Mouse (Mus musculus): ENCODE data around the gene Adam12. TPM values are rescaled to one million over a fixed set of nuclear protein-coding genes. Genes with fewer than 3 reads are reported as not detected.

The Adam12 gene
- total and polyA plus RNA-seq, 3 experiments, result 0.57 to 0.80 (median 0.66) TPM

GRCm38 (mm10) chr7:133850735-133851134 lies 381.2 kb downstream of the Adam12 start:
- TF ChIP-seq CTCF (IDR thresholded peaks at IDR 0.05), result peak; percentile 51
- no peak for TF ChIP-seq EP300 (IDR thresholded peaks at IDR 0.05; ENCODE audit: insufficient read depth, low read depth, low read length)
- no peaks in the 10 kb centered on the region for H3K36me3 ChIP-seq (ENCODE audit: control insufficient read depth, insufficient read depth, low read length)
- intact Hi-C loops (cut with DNase I), result loop anchor here (10.0 kb wide), 1 partner anchor 1634 kb away; no protein-coding TSS in a partner anchor
- no peaks in the 10 kb centered on the region for H3K4me1 ChIP-seq (ENCODE audit: control insufficient read depth, insufficient read depth, low read length)
- H3K79me2 ChIP-seq (replicated peaks; ENCODE audit: control insufficient read depth, insufficient read depth, low read length), result no peaks in the 10 kb centered on the region
- no peak overlapping the region for H3K27ac ChIP-seq
- no peak overlapping the region for H3K9ac ChIP-seq (ENCODE audit: low read depth, low read length)
- H3K27me3 ChIP-seq (ENCODE audit: control insufficient read depth, insufficient read depth, low read length), result no peaks in the 10 kb centered on the region
- H3K4me3 ChIP-seq, result no peak overlapping the region
- DNase-seq, result no peak

- Histone ChIP-seq H3K27ac (no peak overlapping the region), H3K4me1 (ENCODE audit: control insufficient read depth, insufficient read depth, low read length) (no peaks in the 10 kb centered on the region), H3K27me3 (ENCODE audit: control insufficient read depth, insufficient read depth, low read length) (no peaks in the 10 kb centered on the region), H3K79me2 (replicated peaks; ENCODE audit: control insufficient read depth, insufficient read depth, low read length) (no peaks in the 10 kb centered on the region), H3K9ac (ENCODE audit: low read depth, low read length) (no peak overlapping the region), H3K36me3 (ENCODE audit: control insufficient read depth, insufficient read depth, low read length) (no peaks in the 10 kb centered on the region), H3K4me3 (no peak overlapping the region)
- WGBS, result 51% methylated on average over 2 of the region's 2 CpGs
- TF ChIP-seq POLR2A (IDR thresholded peaks at IDR 0.05; ENCODE audit: insufficient read depth, low read depth, low read length) (no peak), CTCF (IDR thresholded peaks at IDR 0.05) (no peak), EP300 (IDR thresholded peaks at IDR 0.05; ENCODE audit: insufficient read depth, low read depth, low read length) (no peak)
- intact Hi-C loops (cut with DNase I), result no loop called here
- no peak for DNase-seq
Observed at GRCm38 (mm10) chr7:133848180-133848579, 383.8 kb downstream of the Adam12 start.

GRCm38 (mm10) chr7:133847175-133847574 lies 384.8 kb downstream of the Adam12 start:
- Histone ChIP-seq H3K4me1 (ENCODE audit: control insufficient read depth, insufficient read depth, low read length) (no peaks in the 10 kb centered on the region), H3K36me3 (ENCODE audit: control insufficient read depth, insufficient read depth, low read length) (no peaks in the 10 kb centered on the region), H3K27me3 (ENCODE audit: control insufficient read depth, insufficient read depth, low read length) (no peaks in the 10 kb centered on the region), H3K79me2 (replicated peaks; ENCODE audit: control insufficient read depth, insufficient read depth, low read length) (no peaks in the 10 kb centered on the region), H3K4me3 (no peak overlapping the region), H3K27ac (no peak overlapping the region), H3K9ac (ENCODE audit: low read depth, low read length) (no peak overlapping the region)
- DNase-seq, result no peak
- 71% methylated on average over 1 of the region's 1 CpGs for WGBS
- intact Hi-C loops (cut with DNase I), result no loop called here
- TF ChIP-seq CTCF (IDR thresholded peaks at IDR 0.05) (no peak), EP300 (IDR thresholded peaks at IDR 0.05; ENCODE audit: insufficient read depth, low read depth, low read length) (no peak), POLR2A (IDR thresholded peaks at IDR 0.05; ENCODE audit: insufficient read depth, low read depth, low read length) (no peak)

- H3K27me3 ChIP-seq (ENCODE audit: control insufficient read depth, insufficient read depth, low read length), result no peaks in the 10 kb centered on the region
- no peak for DNase-seq
- no peak overlapping the region for H3K4me3 ChIP-seq
- no peak for TF ChIP-seq CTCF (IDR thresholded peaks at IDR 0.05)
- no peak for TF ChIP-seq EP300 (IDR thresholded peaks at IDR 0.05; ENCODE audit: insufficient read depth, low read depth, low read length)
- TF ChIP-seq POLR2A (IDR thresholded peaks at IDR 0.05; ENCODE audit: insufficient read depth, low read depth, low read length), result no peak
- no peak overlapping the region for H3K9ac ChIP-seq (ENCODE audit: low read depth, low read length)
- WGBS, result 78% methylated on average over 6 of the region's 6 CpGs
- no peak overlapping the region for H3K27ac ChIP-seq
- H3K79me2 ChIP-seq (replicated peaks; ENCODE audit: control insufficient read depth, insufficient read depth, low read length), result no peaks in the 10 kb centered on the region
- H3K36me3 ChIP-seq (ENCODE audit: control insufficient read depth, insufficient read depth, low read length), result no peaks in the 10 kb centered on the region
- no peaks in the 10 kb centered on the region for H3K4me1 ChIP-seq (ENCODE audit: control insufficient read depth, insufficient read depth, low read length)
- intact Hi-C loops (cut with DNase I), result no loop called here
Observed at GRCm38 (mm10) chr7:133842079-133842478, 389.9 kb downstream of the Adam12 start.

- Histone ChIP-seq H3K4me3 (no peak overlapping the region), H3K4me1 (ENCODE audit: control insufficient read depth, insufficient read depth, low read length) (no peaks in the 10 kb centered on the region), H3K27ac (no peak overlapping the region), H3K36me3 (ENCODE audit: control insufficient read depth, insufficient read depth, low read length) (no peaks in the 10 kb centered on the region), H3K79me2 (replicated peaks; ENCODE audit: control insufficient read depth, insufficient read depth, low read length) (no peaks in the 10 kb centered on the region), H3K27me3 (ENCODE audit: control insufficient read depth, insufficient read depth, low read length) (no peaks in the 10 kb centered on the region), H3K9ac (ENCODE audit: low read depth, low read length) (no peak overlapping the region)
- DNase-seq, result no peak
- 42% methylated on average over 4 of the region's 4 CpGs for WGBS
- TF ChIP-seq EP300 (IDR thresholded peaks at IDR 0.05; ENCODE audit: insufficient read depth, low read depth, low read length) (no peak), POLR2A (IDR thresholded peaks at IDR 0.05; ENCODE audit: insufficient read depth, low read depth, low read length) (no peak), CTCF (IDR thresholded peaks at IDR 0.05) (no peak)
- intact Hi-C loops (cut with DNase I), result no loop called here
Observed at GRCm38 (mm10) chr7:133839546-133839945, 392.4 kb downstream of the Adam12 start.

Small RNA genes lying within 50 kb of the gene (microRNA-seq; reads per million reads assigned to microRNA genes)
- gene Gm23631, result 0 reads per million in 2 experiments

Other genes starting within 250 kb of the Adam12 start
- gene D7Ertd443e, start 153.5 kb upstream of the Adam12 start, total RNA-seq (2021), result 1 to 10 TPM; 3.5 to 6.1 TPM
- 0.70 and 1.5 TPM in 2 replicates for gene D7Ertd443e, start 153.5 kb upstream of the Adam12 start, polyA plus RNA-seq (2012; rRNA removed)

Measured in heart, adult 2 months (tissue).